Mouse (Mus musculus) CH12.LX (cell line): ENCODE results near the gene Kcnj3.

Experiments
- CTCF ChIP-seq, 2 experiments: IDR thresholded peaks in 1 of 2; conservative IDR thresholded peaks in 1 of 2; 2 replicates each; pipeline ENCODE4 v1.5.1; 2011 to 2012; ENCODE audit warnings: low read depth in 2 of 2, low read length in 2 of 2, improper control_type of control experiment in 1 of 2, inconsistent platforms in 1 of 2, mild to moderate bottlenecking in 1 of 2, moderate library complexity in 1 of 2
- E2F4 ChIP-seq: IDR thresholded peaks from 2 replicates; pipeline ENCODE4 v1.6.1; 2011; ENCODE audit warnings: low read depth, low read length, improper control_type of control experiment; ENCODE audit not compliant: insufficient replicate concordance
- EP300 ChIP-seq: IDR thresholded peaks from 2 replicates; pipeline ENCODE4 v1.6.1; 2011; ENCODE audit warnings: low read length, improper control_type of control experiment
- MAZ ChIP-seq: IDR thresholded peaks from 2 replicates; pipeline ENCODE4 v1.6.1; 2012; ENCODE audit warnings: low read depth, mild to moderate bottlenecking, inconsistent platforms, low read length, improper control_type of control experiment, moderate library complexity
- NELFE ChIP-seq: IDR thresholded peaks from 2 replicates; pipeline ENCODE4 v1.6.1; 2011; ENCODE audit warnings: low read depth, low read length, improper control_type of control experiment
- NRF1 ChIP-seq: IDR thresholded peaks from 2 replicates; pipeline ENCODE4 v1.6.1; 2014; ENCODE audit warnings: low read depth, mild to moderate bottlenecking, inconsistent platforms, low read length, improper control_type of control experiment, moderate library complexity
- POLR2A ChIP-seq: IDR thresholded peaks from 2 replicates; pipeline ENCODE4 v1.6.1; 2011; ENCODE audit warnings: low read depth, mild to moderate bottlenecking, improper control_type of control experiment, low read length
- POLR2AphosphoS2 ChIP-seq: IDR thresholded peaks from 2 replicates; pipeline ENCODE4 v1.6.1; 2011; ENCODE audit warnings: low read depth, low read length, improper control_type of control experiment
- SMC3 ChIP-seq: IDR thresholded peaks from 2 replicates; pipeline ENCODE4 v1.6.1; 2011; ENCODE audit warnings: low read depth, low read length, improper control_type of control experiment
- USF1 ChIP-seq: IDR thresholded peaks from 2 replicates; pipeline ENCODE4 v1.6.1; 2014; ENCODE audit warnings: low read depth, mild to moderate bottlenecking, inconsistent platforms, low read length, improper control_type of control experiment

- no peak for TF ChIP-seq CTCF (conservative IDR thresholded peaks at IDR 0.05 in 1 of 2, IDR thresholded peaks at IDR 0.05 in 1 of 2; ENCODE audit: low read depth in 2 of 2, low read length in 2 of 2)
- no peak for TF ChIP-seq NRF1
- TF ChIP-seq MAZ: no peak
- no peak for TF ChIP-seq E2F4
- TF ChIP-seq POLR2A: no peak
- TF ChIP-seq POLR2AphosphoS2: no peak
- no peak for TF ChIP-seq EP300
- TF ChIP-seq SMC3: no peak
- TF ChIP-seq NELFE: no peak
- TF ChIP-seq USF1: no peak
These were observed 81.5 kb downstream of the Kcnj3 start for GRCm38 (mm10) chr2:55517297-55517696.
